Mouse (Mus musculus): ENCODE measurements around the gene Nipa1. TPM values are rescaled to one million over a fixed set of nuclear protein-coding genes. Genes with fewer than 3 reads are reported as not detected.

Gene Nipa1
- total and polyA plus RNA-seq, 2 experiments, result 0.98 to 2.9 TPM

GRCm38 (mm10) chr7:55968258-55968901 is 51.4 kb downstream of the Nipa1 start:
- 56% methylated on average over 16 of the region's 16 CpGs for WGBS
- no peak overlapping the region for H3K9ac ChIP-seq (ENCODE audit: low read depth, low read length)
- H3K27ac ChIP-seq (replicated peaks; ENCODE audit: insufficient read depth, low read depth, low read length), result no peak overlapping the region
- peak overlapping the region; percentile 37 for H3K4me3 ChIP-seq (ENCODE audit: insufficient read depth, low read depth, low read length)
- no peaks in the 10 kb centered on the region for H3K36me3 ChIP-seq (ENCODE audit: control insufficient read depth, insufficient read depth, low read length)
- TF ChIP-seq CTCF (IDR thresholded peaks at IDR 0.05; ENCODE audit: low read depth, low read length), result no peak
- no peak for TF ChIP-seq POLR2A (IDR thresholded peaks at IDR 0.05; ENCODE audit: extremely low read depth, insufficient read depth, low read length)
- no peaks in the 10 kb centered on the region for H3K27me3 ChIP-seq (ENCODE audit: control insufficient read depth, insufficient read depth, low read length)
- no peaks in the 10 kb centered on the region for H3K79me2 ChIP-seq (ENCODE audit: control insufficient read depth, insufficient read depth, low read length)
- H3K4me1 ChIP-seq (ENCODE audit: control insufficient read depth, insufficient read depth, low read length), result peaks cover 4% of the 10 kb centered on the region; the same call in 1 of the 2 replicates
- no peak for DNase-seq (ENCODE audit: extremely low read depth, low read depth, low spot score)

- TF ChIP-seq CTCF (IDR thresholded peaks at IDR 0.05; ENCODE audit: low read depth, low read length), result no peak
- no peak for TF ChIP-seq POLR2A (IDR thresholded peaks at IDR 0.05; ENCODE audit: extremely low read depth, insufficient read depth, low read length)
- WGBS, result 38% methylated on average over 3 of the region's 3 CpGs
- no peak overlapping the region for H3K9ac ChIP-seq (ENCODE audit: low read depth, low read length)
- no peak overlapping the region for H3K27ac ChIP-seq (replicated peaks; ENCODE audit: insufficient read depth, low read depth, low read length)
- H3K4me3 ChIP-seq (ENCODE audit: insufficient read depth, low read depth, low read length), result no peak overlapping the region
- no peaks in the 10 kb centered on the region for H3K36me3 ChIP-seq (ENCODE audit: control insufficient read depth, insufficient read depth, low read length)
- no peaks in the 10 kb centered on the region for H3K27me3 ChIP-seq (ENCODE audit: control insufficient read depth, insufficient read depth, low read length)
- peak; percentile 26 for DNase-seq (ENCODE audit: extremely low read depth, low read depth, low spot score)
- no peaks in the 10 kb centered on the region for H3K79me2 ChIP-seq (ENCODE audit: control insufficient read depth, insufficient read depth, low read length)
- H3K4me1 ChIP-seq (ENCODE audit: control insufficient read depth, insufficient read depth, low read length), result peaks cover 6% of the 10 kb centered on the region; the same call in 1 of the 2 replicates
Measured at GRCm38 (mm10) chr7:55966866-55967460, 52.8 kb downstream of the Nipa1 start.

GRCm38 (mm10) chr7:55962004-55962908 is 57.5 kb downstream of the Nipa1 start, which contains the start of gene Nipa2:
Nipa2 (minus strand) TSS chr7:55962476.
- H3K9ac ChIP-seq (ENCODE audit: low read depth, low read length), result peak within 1 kb of the TSS; percentile 96
- H3K36me3 ChIP-seq (ENCODE audit: control insufficient read depth, insufficient read depth, low read length), result peaks cover 7% of the 10 kb centered on the region; the same call in 1 of the 2 replicates
- H3K4me3 ChIP-seq (ENCODE audit: insufficient read depth, low read depth, low read length), result peak within 1 kb of the TSS; percentile 91
- peaks cover 12% of the 10 kb centered on the region; the same call in 1 of the 2 replicates for H3K79me2 ChIP-seq (ENCODE audit: control insufficient read depth, insufficient read depth, low read length)
- H3K4me1 ChIP-seq (ENCODE audit: control insufficient read depth, insufficient read depth, low read length), result peaks cover 9% of the 10 kb centered on the region; the same call in 1 of the 2 replicates
- H3K27ac ChIP-seq (replicated peaks; ENCODE audit: insufficient read depth, low read depth, low read length), result peak within 1 kb of the TSS; percentile 69
- no peaks in the 10 kb centered on the region for H3K27me3 ChIP-seq (ENCODE audit: control insufficient read depth, insufficient read depth, low read length)
- peak; percentile 82 for DNase-seq (ENCODE audit: extremely low read depth, low read depth, low spot score)
- WGBS, result under 1% methylated on average over 70 of the region's 70 CpGs
- TF ChIP-seq POLR2A (IDR thresholded peaks at IDR 0.05; ENCODE audit: extremely low read depth, insufficient read depth, low read length) (peak; percentile 89), CTCF (IDR thresholded peaks at IDR 0.05; ENCODE audit: low read depth, low read length) (no peak)

DNA sequence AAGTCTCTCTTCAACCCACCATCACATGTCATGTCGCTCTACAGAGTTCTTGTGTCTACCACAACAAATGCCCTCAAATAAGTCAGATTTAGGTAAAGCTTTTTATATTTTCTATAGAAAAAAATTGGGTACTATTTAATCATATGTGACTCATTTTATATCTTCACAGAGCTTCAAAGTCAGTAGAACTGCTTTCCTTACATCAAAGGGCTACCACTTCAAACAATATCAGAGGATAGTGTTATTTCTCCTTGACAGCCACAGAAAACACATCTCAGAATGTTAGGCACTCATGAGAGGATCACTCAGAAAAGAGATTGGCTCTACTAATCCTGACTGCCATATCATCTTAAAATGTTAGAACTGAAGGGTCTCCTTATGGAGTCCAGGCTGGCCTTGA is 59.2 kb downstream of the Nipa1 start:
- Histone ChIP-seq H3K4me3 (ENCODE audit: insufficient read depth, low read depth, low read length) (no peak overlapping the region), H3K4me1 (ENCODE audit: control insufficient read depth, insufficient read depth, low read length) (peaks cover 6% of the 10 kb centered on the region; the same call in 1 of the 2 replicates), H3K79me2 (ENCODE audit: control insufficient read depth, insufficient read depth, low read length) (peaks cover 20% of the 10 kb centered on the region; the same call in 1 of the 2 replicates), H3K27ac (replicated peaks; ENCODE audit: insufficient read depth, low read depth, low read length) (no peak overlapping the region), H3K9ac (ENCODE audit: low read depth, low read length) (no peak overlapping the region), H3K36me3 (ENCODE audit: control insufficient read depth, insufficient read depth, low read length) (peaks cover 8% of the 10 kb centered on the region; the same call in 1 of the 2 replicates), H3K27me3 (ENCODE audit: control insufficient read depth, insufficient read depth, low read length) (no peaks in the 10 kb centered on the region)
- TF ChIP-seq POLR2A (IDR thresholded peaks at IDR 0.05; ENCODE audit: extremely low read depth, insufficient read depth, low read length) (no peak), CTCF (IDR thresholded peaks at IDR 0.05; ENCODE audit: low read depth, low read length) (no peak)
- DNase-seq (ENCODE audit: extremely low read depth, low read depth, low spot score), result no peak
- WGBS, result 98% methylated on average over 1 of the region's 1 CpGs

DNA sequence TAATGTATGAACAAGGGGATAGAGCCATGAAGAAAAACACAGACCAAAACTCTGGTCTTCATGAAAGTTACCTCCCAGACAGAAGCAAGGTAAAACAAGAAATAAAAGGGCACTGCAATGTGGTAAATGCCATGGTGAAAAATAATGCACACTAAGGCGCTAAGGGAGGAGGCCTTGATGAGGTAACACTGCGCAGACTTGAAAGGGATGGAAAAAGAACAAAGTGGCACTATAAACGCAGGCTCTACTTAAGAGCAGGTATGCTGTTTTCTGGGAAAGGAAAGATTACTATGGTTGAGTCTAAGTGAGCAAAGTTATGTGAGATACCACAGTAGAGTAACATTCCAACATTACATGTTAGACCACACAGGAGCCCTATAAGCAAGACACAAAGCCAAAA is 60.0 kb downstream of the Nipa1 start:
- no peak overlapping the region for H3K27ac ChIP-seq (replicated peaks; ENCODE audit: insufficient read depth, low read depth, low read length)
- TF ChIP-seq CTCF (IDR thresholded peaks at IDR 0.05; ENCODE audit: low read depth, low read length), result no peak
- TF ChIP-seq POLR2A (IDR thresholded peaks at IDR 0.05; ENCODE audit: extremely low read depth, insufficient read depth, low read length), result no peak
- no peaks in the 10 kb centered on the region for H3K27me3 ChIP-seq (ENCODE audit: control insufficient read depth, insufficient read depth, low read length)
- no peak overlapping the region for H3K9ac ChIP-seq (ENCODE audit: low read depth, low read length)
- H3K79me2 ChIP-seq (ENCODE audit: control insufficient read depth, insufficient read depth, low read length), result peaks cover 20% of the 10 kb centered on the region; the same call in 1 of the 2 replicates
- WGBS, result 96% methylated on average over 3 of the region's 3 CpGs
- no peak overlapping the region for H3K4me3 ChIP-seq (ENCODE audit: insufficient read depth, low read depth, low read length)
- H3K36me3 ChIP-seq (ENCODE audit: control insufficient read depth, insufficient read depth, low read length), result peaks cover 11% of the 10 kb centered on the region
- DNase-seq (ENCODE audit: extremely low read depth, low read depth, low spot score), result no peak
- H3K4me1 ChIP-seq (ENCODE audit: control insufficient read depth, insufficient read depth, low read length), result peaks cover 6% of the 10 kb centered on the region; the same call in 1 of the 2 replicates
